Mouse (Mus musculus) stomach, postnatal 0 days (tissue): Measurements from ENCODE around the gene Nos1. TPM values are rescaled to one million over a fixed set of nuclear protein-coding genes. Genes with fewer than 3 reads are reported as not detected.

ENCODE experiments used
- ATAC-seq: fragments of 200-750 bp; cut with Nextera tagmentation; 2 replicates; pipeline ENCODE4 v1.8.0; 2017; ENCODE audit not compliant: low FRiP score, low TSS enrichment
- DNase-seq: peaks from one replicate; pipeline ENCODE4 v3.0.0-alpha.2; 2016; ENCODE audit warnings: low spot score
- H3K27ac ChIP-seq: fragments of 300-500 bp; sonication (generic); replicated peaks from 2 replicates; pipeline ENCODE4 v1.5.1; 2014; ENCODE audit warnings: mild to moderate bottlenecking, control low read depth
- H3K27me3 ChIP-seq: fragments of 300-500 bp; sonication (generic); 2 replicates; pipeline ENCODE4 v1.6.1; 2014; ENCODE audit warnings: low read length; ENCODE audit not compliant: control insufficient read depth, insufficient read depth
- H3K36me3 ChIP-seq: fragments of 300-500 bp; sonication (generic); 2 replicates; pipeline ENCODE4 v1.6.1; 2014; ENCODE audit warnings: low read length, mixed read lengths; ENCODE audit not compliant: control insufficient read depth, insufficient read depth
- H3K4me1 ChIP-seq: fragments of 300-500 bp; sonication (generic); replicated peaks from 2 replicates; pipeline ENCODE4 v1.6.1; 2014; ENCODE audit warnings: antibody characterized with exemption; ENCODE audit not compliant: control insufficient read depth, insufficient read depth
- H3K4me2 ChIP-seq: fragments of 300-500 bp; sonication (generic); replicated peaks from 2 replicates; pipeline ENCODE4 v1.6.1; 2014; ENCODE audit warnings: low read depth, mild to moderate bottlenecking, control low read depth, moderate library complexity
- H3K4me3 ChIP-seq: fragments of 300-500 bp; sonication (generic); 2 replicates; pipeline ENCODE4 v1.5.1; 2014; ENCODE audit warnings: low read depth, low read length, control low read depth
- H3K9ac ChIP-seq: fragments of 300-500 bp; sonication (generic); 2 replicates; pipeline ENCODE4 v1.6.1; 2014; ENCODE audit warnings: mild to moderate bottlenecking, low read length, control low read depth, mixed read lengths
- H3K9me3 ChIP-seq: fragments of 300-500 bp; sonication (generic); 2 replicates; pipeline ENCODE4 v1.6.1; 2016; ENCODE audit warnings: low read length; ENCODE audit not compliant: control insufficient read depth
- CTCF ChIP-seq: IDR thresholded peaks from 2 replicates; pipeline ENCODE4 v1.5.1; 2016; ENCODE audit warnings: antibody characterized with exemption, low read depth, mild to moderate bottlenecking, moderate library complexity
- EP300 ChIP-seq: optimal IDR thresholded peaks from 2 replicates; pipeline ENCODE3; 2016; ENCODE audit warnings: antibody characterized with exemption
- WGBS: fragments of 180-500 bp; shearing (Covaris S2); extraction: QIAGEN DNeasy Blood & Tissue Kit; methylation state at CpG from one replicate; pipeline ENCODE4 v1.1.7; 2014; 5-methylcytosine and 5-hydroxymethylcytosine counted together
- polyA plus RNA-seq: library from polyadenylated mRNA; unstranded; fragments of >200 nt; fragmentation: Nextera tagmentation; extraction: Ambion mirVana; gene quantifications from 2 replicates; pipeline ENCODE4 v1.2.1, GENCODE M21; 2015

Gene Nos1
- polyA plus RNA-seq, 1 experiment from 2014 or later, result 1.2 TPM

- Histone ChIP-seq H3K27me3 (no peaks in the 10 kb centered on the region), H3K36me3 (no peaks in the 10 kb centered on the region), H3K4me3 (no peak overlapping the region), H3K9ac (no peak overlapping the region), H3K4me2 (no peak overlapping the region), H3K9me3 (no peaks in the 10 kb centered on the region), H3K27ac (no peak overlapping the region), H3K4me1 (no peaks in the 10 kb centered on the region)
- ATAC-seq (no peak), DNase-seq (no peak)
- TF ChIP-seq EP300, result no peak
- WGBS, result 83% methylated on average over 11 of the region's 11 CpGs
These were observed 21.3 kb downstream of the Nos1 start for GRCm38 (mm10) chr5:117802071-117802521.

- TF ChIP-seq CTCF, result no peak
- TF ChIP-seq EP300, result no peak
- DNase-seq (no peak), ATAC-seq (no peak)
- Histone ChIP-seq H3K4me3 (no peak overlapping the region), H3K4me2 (no peak overlapping the region), H3K27me3 (no peaks in the 10 kb centered on the region), H3K36me3 (no peaks in the 10 kb centered on the region), H3K9ac (no peak overlapping the region), H3K9me3 (no peaks in the 10 kb centered on the region), H3K4me1 (no peaks in the 10 kb centered on the region), H3K27ac (no peak overlapping the region)
- WGBS, result 57% methylated on average over 7 of the region's 7 CpGs
These were observed 22.7 kb downstream of the Nos1 start for GRCm38 (mm10) chr5:117803551-117803950.

GRCm38 (mm10) chr5:117810930-117811329 lies 30.1 kb downstream of the Nos1 start:
- no peaks in the 10 kb centered on the region for H3K4me1 ChIP-seq
- TF ChIP-seq EP300 (no peak), CTCF (no peak)
- no peaks in the 10 kb centered on the region for H3K9me3 ChIP-seq
- H3K36me3 ChIP-seq, result no peaks in the 10 kb centered on the region
- H3K4me2 ChIP-seq, result no peak overlapping the region
- WGBS, result 86% methylated on average over 7 of the region's 7 CpGs
- H3K27ac ChIP-seq, result no peak overlapping the region
- H3K9ac ChIP-seq, result no peak overlapping the region
- ATAC-seq (no peak), DNase-seq (no peak)
- no peak overlapping the region for H3K4me3 ChIP-seq
- H3K27me3 ChIP-seq, result no peaks in the 10 kb centered on the region

GRCm38 (mm10) chr5:117818800-117819199 lies 38.0 kb downstream of the Nos1 start:
- WGBS, result 79% methylated on average over 6 of the region's 6 CpGs
- Histone ChIP-seq H3K36me3 (no peaks in the 10 kb centered on the region), H3K4me1 (no peaks in the 10 kb centered on the region), H3K4me3 (no peak overlapping the region), H3K9ac (no peak overlapping the region), H3K9me3 (no peaks in the 10 kb centered on the region), H3K4me2 (no peak overlapping the region), H3K27me3 (no peaks in the 10 kb centered on the region), H3K27ac (no peak overlapping the region)
- no peak for TF ChIP-seq CTCF
- TF ChIP-seq EP300, result no peak
- DNase-seq (no peak), ATAC-seq (no peak)

- no peak for DNase-seq
- ATAC-seq, result no peak
- 59% methylated on average over 7 of the region's 7 CpGs for WGBS
- no peak overlapping the region for H3K9ac ChIP-seq
- no peak for TF ChIP-seq CTCF
- no peak for TF ChIP-seq EP300
- H3K27ac ChIP-seq, result no peak overlapping the region
- H3K27me3 ChIP-seq, result no peaks in the 10 kb centered on the region
- H3K4me2 ChIP-seq, result no peak overlapping the region
- H3K36me3 ChIP-seq, result no peaks in the 10 kb centered on the region
- H3K4me1 ChIP-seq, result no peaks in the 10 kb centered on the region
- H3K4me3 ChIP-seq, result no peak overlapping the region
- H3K9me3 ChIP-seq, result no peaks in the 10 kb centered on the region
These were observed 39.6 kb downstream of the Nos1 start for GRCm38 (mm10) chr5:117820445-117820844.

GRCm38 (mm10) chr5:117823811-117824210 lies 43.0 kb downstream of the Nos1 start:
- H3K36me3 ChIP-seq, result no peaks in the 10 kb centered on the region
- TF ChIP-seq EP300 (no peak), CTCF (no peak)
- H3K4me3 ChIP-seq, result no peak overlapping the region
- no peak overlapping the region for H3K27ac ChIP-seq
- no peaks in the 10 kb centered on the region for H3K4me1 ChIP-seq
- no peak overlapping the region for H3K4me2 ChIP-seq
- no peaks in the 10 kb centered on the region for H3K9me3 ChIP-seq
- WGBS, result 92% methylated on average over 9 of the region's 9 CpGs
- no peak for ATAC-seq
- no peak for DNase-seq
- H3K9ac ChIP-seq, result no peak overlapping the region
- no peaks in the 10 kb centered on the region for H3K27me3 ChIP-seq
